Mouse (Mus musculus): ENCODE results near the gene Gm47996. TPM values are rescaled to one million over a fixed set of nuclear protein-coding genes. Genes with fewer than 3 reads are reported as not detected.

Gm47996 gene
- polyA plus RNA-seq (2014; fragmentation: Illumina TruSeq; extraction: RNeasy Lipid Tissue Mini Kit (QIAGEN cat#74804); ENCODE audit: low read depth, low replicate concordance) = not detected

GRCm38 (mm10) chr1:151209824-151210355, at the start of gene Gm47996:
Gm47996 (plus strand) TSS chr1:151210131.

GRCm38 (mm10) chr1:151182266-151182665, 27.7 kb upstream of the Gm47996 start, which contains the start of gene Gm47985:
Gm47985 (plus strand) TSS chr1:151182537.

GRCm38 (mm10) chr1:151192075-151192474, 17.9 kb upstream of the Gm47996 start, which contains the start of gene Gm8947:
Gm8947 (plus strand) TSS chr1:151192376.

GRCm38 (mm10) chr1:151198120-151198519, 11.8 kb upstream of the Gm47996 start, which contains the start of gene Gm47995:
Gm47995 (plus strand) TSS chr1:151198448.

GRCm38 (mm10) chr1:151203818-151204217, 6.1 kb upstream of the Gm47996 start, which contains the start of gene 3110040M04Rik:
3110040M04Rik (plus strand) TSS chr1:151204121.

Other genes with a start within 250 kb of the Gm47996 start
- 2.0 TPM for gene Hmcn1, start 216.7 kb upstream of the Gm47996 start, polyA plus RNA-seq (2014; fragmentation: Illumina TruSeq; extraction: RNeasy Lipid Tissue Mini Kit (QIAGEN cat#74804); ENCODE audit: low read depth, low replicate concordance)
- 1.1 TPM for gene Gm47985, start 27.6 kb upstream of the Gm47996 start, polyA plus RNA-seq (2014; fragmentation: Illumina TruSeq; extraction: RNeasy Lipid Tissue Mini Kit (QIAGEN cat#74804); ENCODE audit: low read depth, low replicate concordance)
- 0.98 TPM for gene Gm8947, start 17.8 kb upstream of the Gm47996 start, polyA plus RNA-seq (2014; fragmentation: Illumina TruSeq; extraction: RNeasy Lipid Tissue Mini Kit (QIAGEN cat#74804); ENCODE audit: low read depth, low replicate concordance)
- 0.55 TPM for gene Gm47995, start 11.7 kb upstream of the Gm47996 start, polyA plus RNA-seq (2014; fragmentation: Illumina TruSeq; extraction: RNeasy Lipid Tissue Mini Kit (QIAGEN cat#74804); ENCODE audit: low read depth, low replicate concordance)
- not detected for gene 3110040M04Rik, start 6.0 kb upstream of the Gm47996 start, polyA plus RNA-seq (2014; fragmentation: Illumina TruSeq; extraction: RNeasy Lipid Tissue Mini Kit (QIAGEN cat#74804); ENCODE audit: low read depth, low replicate concordance)
- 350 TPM for gene Ivns1abp, start 134.3 kb downstream of the Gm47996 start, polyA plus RNA-seq (2014; fragmentation: Illumina TruSeq; extraction: RNeasy Lipid Tissue Mini Kit (QIAGEN cat#74804); ENCODE audit: low read depth, low replicate concordance)
- gene Swt1, start 218.3 kb downstream of the Gm47996 start, polyA plus RNA-seq (2014; fragmentation: Illumina TruSeq; extraction: RNeasy Lipid Tissue Mini Kit (QIAGEN cat#74804); ENCODE audit: low read depth, low replicate concordance) = 12.6 TPM
- 21.6 TPM for gene Trmt1l, start 218.4 kb downstream of the Gm47996 start, polyA plus RNA-seq (2014; fragmentation: Illumina TruSeq; extraction: RNeasy Lipid Tissue Mini Kit (QIAGEN cat#74804); ENCODE audit: low read depth, low replicate concordance)